Mouse (Mus musculus): Measurements from ENCODE around the gene Mxra8.

DNA sequence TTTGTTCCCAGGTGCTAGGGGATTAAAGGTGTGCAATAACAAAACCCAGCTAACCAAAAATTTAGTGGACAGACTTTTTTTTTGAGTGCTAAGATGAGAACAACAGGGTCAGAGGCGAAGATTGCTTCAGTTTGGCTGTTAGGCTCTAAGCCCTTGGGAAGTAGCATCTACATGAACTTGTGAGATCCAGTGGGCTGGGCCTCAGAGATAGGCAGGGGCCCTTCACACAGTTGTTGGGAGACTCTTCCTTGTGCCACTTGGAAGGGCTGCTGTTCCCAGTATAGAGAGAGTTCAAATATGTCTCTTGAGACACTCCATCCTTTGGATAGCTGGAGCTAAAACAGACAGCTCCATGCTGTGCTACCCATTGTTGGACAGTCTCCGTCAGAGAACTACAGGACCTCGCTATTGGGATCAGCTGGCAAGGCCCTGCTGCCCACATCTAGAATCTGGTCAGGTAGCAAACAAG lies 49.4 kb upstream of the Mxra8 start, which contains the start of gene Ankrd65:
- TF ChIP-seq CTCF (IDR thresholded peaks at IDR 0.05; ENCODE audit: low read depth) (no peak), EP300 (optimal IDR thresholded peaks at IDR 0.05) (no peak)

All from stomach, postnatal 0 days (tissue).